Mouse (Mus musculus) limb, embryonic 11.5 days (tissue): Measurements from ENCODE around the gene Gm11564. TPM values are rescaled to one million over a fixed set of nuclear protein-coding genes. Genes with fewer than 3 reads are reported as not detected.
"Not testable (repeated sequence)": the region's sequence is repeated elsewhere in the genome, so short reads cannot be mapped to it uniquely, and the experiment has no call there.

Experiments
- ATAC-seq: fragments of 200-750 bp; cut with Nextera tagmentation; 2 replicates; pipeline ENCODE4 v1.8.0; 2017; ENCODE audit warnings: low read depth; ENCODE audit not compliant: insufficient number of reproducible peaks, low FRiP score, low TSS enrichment
- DNase-seq: peaks from one replicate; pipeline ENCODE4 v3.0.0-alpha.2; 2015; ENCODE audit warnings: low spot score
- H3K27ac ChIP-seq: fragments of 300-500 bp; sonication (generic); replicated peaks from 2 replicates; pipeline ENCODE4 v1.5.1; 2014; ENCODE audit warnings: low read depth, mild to moderate bottlenecking, low read length
- H3K27me3 ChIP-seq: fragments of 300-500 bp; sonication (generic); 2 replicates; pipeline ENCODE4 v1.6.1; 2014; ENCODE audit warnings: mild to moderate bottlenecking, low read length, mixed read lengths; ENCODE audit not compliant: control insufficient read depth, insufficient read depth
- H3K36me3 ChIP-seq: fragments of 300-500 bp; sonication (generic); 2 replicates; pipeline ENCODE4 v1.6.1; 2014; ENCODE audit warnings: mild to moderate bottlenecking, low read length, moderate library complexity, mixed read lengths; ENCODE audit not compliant: control insufficient read depth, insufficient read depth
- H3K4me1 ChIP-seq: fragments of 300-500 bp; sonication (generic); 2 replicates; pipeline ENCODE4 v1.6.1; 2014; ENCODE audit warnings: low read length, mixed read lengths; ENCODE audit not compliant: control insufficient read depth, insufficient read depth
- H3K4me2 ChIP-seq: fragments of 300-500 bp; sonication (generic); 2 replicates; pipeline ENCODE4 v1.6.1; 2014; ENCODE audit warnings: low read depth, mild to moderate bottlenecking, moderate library complexity; ENCODE audit not compliant: severe bottlenecking
- H3K4me3 ChIP-seq: fragments of 300-500 bp; sonication (generic); 2 replicates; pipeline ENCODE4 v1.5.1; 2014; ENCODE audit warnings: low read depth, low read length
- H3K9ac ChIP-seq: fragments of 300-500 bp; sonication (generic); 2 replicates; pipeline ENCODE4 v1.6.1; 2014; ENCODE audit warnings: mild to moderate bottlenecking, low read length
- H3K9me3 ChIP-seq: fragments of 300-500 bp; sonication (generic); 2 replicates; pipeline ENCODE4 v1.6.1; 2016; ENCODE audit warnings: low read length; ENCODE audit not compliant: control insufficient read depth
- WGBS: fragments of 180-500 bp; shearing (Covaris S2); extraction: QIAGEN DNeasy Blood & Tissue Kit; methylation state at CpG from one replicate; pipeline ENCODE4 v1.1.7; 2014; 5-methylcytosine and 5-hydroxymethylcytosine counted together
- polyA plus RNA-seq: library from polyadenylated mRNA; unstranded; fragments of >200 nt; fragmentation: Nextera tagmentation; extraction: Ambion mirVana; gene quantifications from 2 replicates; pipeline ENCODE4 v1.2.1, GENCODE M21; 2014

Gene Gm11564
- polyA plus RNA-seq, 1 experiment from 2014 or later = not detected

DNA sequence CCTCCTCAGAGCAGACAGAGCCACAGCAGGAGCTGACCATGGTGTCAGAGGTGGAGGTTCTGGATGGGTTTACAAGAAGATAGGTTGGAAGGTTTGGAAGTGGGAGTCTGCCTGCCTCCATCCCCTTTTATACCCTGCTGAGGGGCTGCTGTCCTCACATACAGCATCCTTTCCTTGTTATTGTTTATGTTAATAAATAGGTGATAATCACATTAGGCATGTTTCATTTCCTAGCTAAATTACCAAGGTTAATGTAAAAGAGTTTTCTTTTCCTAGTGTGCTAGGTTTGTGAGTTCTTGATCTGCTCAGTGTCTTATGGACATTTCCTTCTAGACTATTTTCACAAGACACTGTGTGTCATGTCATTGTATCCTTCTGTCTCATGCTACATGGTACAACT is 5.7 kb downstream of the Gm11564 start, which contains the start of gene Krtap4-13:
Gene Krtap4-13, minus strand, starts transcription at position 101 of the 400 bp plus-strand sequence.
- not testable (repeated sequence) for H3K4me1 ChIP-seq, DNase-seq, H3K4me3 ChIP-seq, ATAC-seq, H3K27ac ChIP-seq, H3K9ac ChIP-seq, H3K4me2 ChIP-seq, H3K36me3 ChIP-seq, H3K9me3 ChIP-seq, H3K27me3 ChIP-seq

DNA sequence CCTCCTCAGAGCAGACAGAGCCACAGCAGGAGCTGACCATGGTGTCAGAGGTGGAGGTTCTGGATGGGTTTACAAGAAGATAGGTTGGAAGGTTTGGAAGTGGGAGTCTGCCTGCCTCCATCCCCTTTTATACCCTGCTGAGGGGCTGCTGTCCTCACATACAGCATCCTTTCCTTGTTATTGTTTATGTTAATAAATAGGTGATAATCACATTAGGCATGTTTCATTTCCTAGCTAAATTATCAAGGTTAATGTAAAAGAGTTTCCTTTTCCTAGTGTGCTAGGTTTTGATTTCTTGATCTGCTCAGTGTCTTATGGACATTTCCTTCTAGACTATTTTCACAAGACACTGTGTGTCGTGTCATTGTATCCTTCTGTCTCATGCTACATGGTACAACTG is 11.1 kb downstream of the Gm11564 start, which contains the start of gene Gm11554:
Gene Gm11554, minus strand, starts transcription at position 101 of the 400 bp plus-strand sequence.
- not testable (repeated sequence) for H3K9me3 ChIP-seq, H3K4me3 ChIP-seq, DNase-seq, ATAC-seq, H3K27me3 ChIP-seq, H3K4me2 ChIP-seq, H3K27ac ChIP-seq, H3K4me1 ChIP-seq, H3K9ac ChIP-seq, H3K36me3 ChIP-seq
- no CpG with 5 or more reads among the region's 1 CpGs for WGBS

DNA sequence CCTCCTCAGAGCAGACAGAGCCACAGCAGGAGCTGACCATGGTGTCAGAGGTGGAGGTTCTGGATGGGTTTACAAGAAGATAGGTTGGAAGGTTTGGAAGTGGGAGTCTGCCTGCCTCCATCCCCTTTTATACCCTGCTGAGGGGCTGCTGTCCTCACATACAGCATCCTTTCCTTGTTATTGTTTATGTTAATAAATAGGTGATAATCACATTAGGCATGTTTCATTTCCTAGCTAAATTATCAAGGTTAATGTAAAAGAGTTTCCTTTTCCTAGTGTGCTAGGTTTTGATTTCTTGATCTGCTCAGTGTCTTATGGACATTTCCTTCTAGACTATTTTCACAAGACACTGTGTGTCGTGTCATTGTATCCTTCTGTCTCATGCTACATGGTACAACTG is 16.6 kb downstream of the Gm11564 start, which contains the start of gene Gm11569:
Gene Gm11569, minus strand, starts transcription at position 101 of the 400 bp plus-strand sequence.
- not testable (repeated sequence) for H3K9ac ChIP-seq, H3K27ac ChIP-seq, DNase-seq, H3K4me3 ChIP-seq, H3K9me3 ChIP-seq, ATAC-seq, H3K27me3 ChIP-seq, H3K36me3 ChIP-seq, H3K4me2 ChIP-seq, H3K4me1 ChIP-seq
- WGBS = no CpG with 5 or more reads among the region's 1 CpGs

DNA sequence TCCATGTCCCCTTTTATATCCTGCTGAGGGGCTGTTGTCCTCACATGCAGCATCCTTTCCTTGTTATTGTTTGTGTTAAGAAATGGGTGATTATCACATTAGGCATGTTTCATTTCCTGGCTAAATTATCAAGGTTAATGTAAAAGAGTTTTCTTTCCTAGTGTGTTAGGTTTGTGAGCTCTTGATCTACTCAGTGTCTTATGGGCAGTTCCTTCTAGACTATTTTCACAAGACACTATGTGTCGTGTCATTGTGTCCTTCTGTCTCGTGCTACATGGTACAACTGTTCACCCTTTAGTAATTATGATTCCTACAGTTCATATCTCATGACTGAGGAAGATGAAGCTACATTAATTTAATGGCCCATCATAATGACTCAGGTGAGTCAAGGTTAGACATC is 22.1 kb downstream of the Gm11564 start, which contains the start of gene Gm11596:
Gene Gm11596, minus strand, starts transcription at position 101 of the 400 bp plus-strand sequence.
- no peak within 1 kb of the TSS for H3K4me3 ChIP-seq
- no peaks in the 10 kb centered on the region for H3K27me3 ChIP-seq
- H3K4me2 ChIP-seq = no peak within 1 kb of the TSS
- H3K27ac ChIP-seq = no peak within 1 kb of the TSS
- no peaks in the 10 kb centered on the region for H3K4me1 ChIP-seq
- H3K9ac ChIP-seq = no peak within 1 kb of the TSS
- DNase-seq (no peak), ATAC-seq (no peak)
- H3K36me3 ChIP-seq = no peaks in the 10 kb centered on the region
- WGBS = 70% methylated on average over 2 of the region's 2 CpGs
- H3K9me3 ChIP-seq = no peaks in the 10 kb centered on the region

DNA sequence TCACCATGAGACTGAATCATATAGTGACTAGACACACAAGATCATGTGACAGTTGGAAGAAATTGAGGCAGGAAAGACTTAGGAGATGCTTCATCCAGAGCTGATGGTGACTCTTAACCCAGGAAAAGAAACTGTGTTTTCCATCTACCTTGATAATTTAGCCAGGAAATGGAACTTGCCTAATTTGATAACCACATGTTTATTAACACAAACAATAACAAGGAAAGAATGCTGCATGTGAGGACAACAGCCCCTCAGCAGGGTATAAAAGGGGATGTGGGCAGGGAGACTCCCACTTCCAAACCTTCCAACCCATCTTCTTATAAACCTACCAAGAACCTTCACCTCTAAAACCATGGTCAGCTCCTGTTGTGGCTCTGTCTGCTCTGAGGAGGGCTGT is 30.6 kb downstream of the Gm11564 start, which contains the start of gene Krtap4-9:
Gene Krtap4-9, plus strand, starts transcription at position 301 of the 400 bp plus-strand sequence.
- not testable (repeated sequence) for ATAC-seq, H3K4me2 ChIP-seq, H3K36me3 ChIP-seq, H3K4me3 ChIP-seq, H3K9me3 ChIP-seq, DNase-seq, H3K27ac ChIP-seq, H3K9ac ChIP-seq, H3K4me1 ChIP-seq, H3K27me3 ChIP-seq

DNA sequence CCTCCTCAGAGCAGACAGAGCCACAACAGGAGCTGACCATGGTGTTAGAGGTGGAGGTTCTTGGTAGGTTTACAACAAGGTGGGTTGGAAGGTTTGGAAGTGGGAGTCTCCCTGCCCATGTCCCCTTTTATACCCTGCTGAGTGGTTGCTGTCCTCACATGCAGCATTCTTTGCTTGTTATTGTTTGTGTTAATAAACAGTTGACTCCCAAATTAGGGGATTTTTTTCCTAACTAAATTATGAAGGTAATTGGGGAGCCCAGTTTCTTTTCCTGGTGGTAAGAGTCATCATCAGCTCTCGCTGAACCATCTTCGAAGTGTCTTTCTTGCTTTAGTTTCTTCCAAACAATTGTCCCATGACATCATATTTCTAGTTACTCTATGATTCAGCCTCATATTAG is 34.9 kb downstream of the Gm11564 start, which contains the start of gene Krtap4-8:
Gene Krtap4-8, minus strand, starts transcription at position 101 of the 400 bp plus-strand sequence.
- Histone ChIP-seq H3K4me1 (no peaks in the 10 kb centered on the region), H3K27me3 (no peaks in the 10 kb centered on the region), H3K9me3 (no peaks in the 10 kb centered on the region), H3K27ac (no peak within 1 kb of the TSS), H3K9ac (no peak within 1 kb of the TSS), H3K36me3 (no peaks in the 10 kb centered on the region), H3K4me2 (no peak within 1 kb of the TSS), H3K4me3 (no peak within 1 kb of the TSS)
- WGBS = 93% methylated on average over 2 of the region's 2 CpGs
- DNase-seq (no peak), ATAC-seq (no peak)

DNA sequence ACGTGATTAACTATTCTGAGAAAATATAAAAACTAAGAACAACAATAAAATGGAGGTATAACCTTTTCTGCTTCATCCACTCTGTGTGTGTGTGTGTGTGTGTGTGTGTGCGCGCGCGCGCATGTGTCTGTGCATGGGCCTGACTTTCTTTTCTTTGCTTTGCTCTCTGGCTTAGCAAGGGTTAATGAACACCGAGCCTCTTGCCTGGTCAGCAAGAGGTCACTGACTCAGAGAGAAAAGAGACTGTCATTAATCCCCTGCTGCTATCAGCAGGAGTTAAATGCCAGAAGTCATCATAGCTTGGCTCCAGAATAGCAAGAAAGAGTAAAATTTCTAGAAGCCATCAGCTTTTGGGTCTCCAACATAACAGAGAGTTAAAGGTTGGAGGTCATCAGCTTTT is 37.1 kb downstream of the Gm11564 start:
- no peak overlapping the region for H3K9ac ChIP-seq
- no peaks in the 10 kb centered on the region for H3K4me1 ChIP-seq
- DNase-seq (no peak), ATAC-seq (no peak)
- H3K9me3 ChIP-seq = no peaks in the 10 kb centered on the region
- H3K27ac ChIP-seq = no peak overlapping the region
- no peak overlapping the region for H3K4me2 ChIP-seq
- no peaks in the 10 kb centered on the region for H3K36me3 ChIP-seq
- WGBS = 59% methylated on average over 7 of the region's 7 CpGs
- H3K4me3 ChIP-seq = no peak overlapping the region
- H3K27me3 ChIP-seq = no peaks in the 10 kb centered on the region

DNA sequence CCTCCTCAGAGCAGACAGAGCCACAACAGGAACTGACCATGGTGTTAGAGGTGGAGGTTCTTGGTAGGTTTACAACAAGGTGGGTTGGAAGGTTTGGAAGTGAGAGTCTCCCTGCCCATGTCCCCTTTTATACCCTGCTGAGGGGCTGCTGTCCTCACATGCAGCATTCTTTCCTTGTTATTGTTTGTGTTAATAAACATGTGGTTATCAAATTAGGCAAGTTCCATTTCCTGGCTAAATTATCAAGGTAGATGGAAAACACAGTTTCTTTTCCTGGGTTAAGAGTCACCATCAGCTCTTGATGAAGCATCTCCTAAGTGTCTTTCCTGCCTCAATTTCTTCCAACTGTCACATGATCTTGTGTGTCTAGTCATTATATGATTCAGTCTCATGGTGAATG is 42.7 kb downstream of the Gm11564 start, which contains the start of gene Gm11595:
Gene Gm11595, minus strand, starts transcription at position 101 of the 400 bp plus-strand sequence.
- H3K27me3 ChIP-seq, H3K4me3 ChIP-seq, ATAC-seq, H3K4me2 ChIP-seq, H3K9me3 ChIP-seq, DNase-seq, H3K4me1 ChIP-seq, H3K27ac ChIP-seq, H3K9ac ChIP-seq, H3K36me3 ChIP-seq: not testable (repeated sequence)

DNA sequence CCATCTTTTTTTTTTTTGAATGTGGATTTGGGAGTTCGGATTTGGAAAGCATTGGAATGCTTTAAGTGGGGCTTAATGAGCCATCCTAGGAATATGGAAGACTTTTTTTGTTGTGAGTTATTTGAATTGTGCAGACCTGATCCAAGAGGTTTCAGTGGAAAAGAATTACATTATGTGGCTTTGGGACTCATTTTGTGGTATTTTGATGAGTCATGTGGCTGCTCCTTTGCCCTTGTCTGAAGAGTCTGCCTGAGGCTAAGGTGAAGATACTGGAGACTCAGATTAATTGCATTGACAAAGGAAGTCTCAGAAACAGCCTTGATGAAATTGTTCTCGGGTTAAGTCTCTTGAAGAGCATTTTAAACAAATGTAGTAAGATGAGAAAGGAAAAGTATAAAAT is 47.1 kb downstream of the Gm11564 start:
- DNase-seq (no peak), ATAC-seq (no peak)
- Histone ChIP-seq H3K27ac (no peak overlapping the region), H3K9ac (no peak overlapping the region), H3K4me2 (no peak overlapping the region), H3K36me3 (no peaks in the 10 kb centered on the region), H3K4me1 (no peaks in the 10 kb centered on the region), H3K27me3 (no peaks in the 10 kb centered on the region), H3K9me3 (no peaks in the 10 kb centered on the region), H3K4me3 (no peak overlapping the region)
- 80% methylated on average over 2 of the region's 2 CpGs for WGBS
